Mouse (Mus musculus): ENCODE measurements around the gene Zbtb8a.
"Not testable (repeated sequence)": the region's sequence is repeated elsewhere in the genome, so short reads cannot be mapped to it uniquely, and the experiment has no call there.

Gene Zbtb8a

DNA sequence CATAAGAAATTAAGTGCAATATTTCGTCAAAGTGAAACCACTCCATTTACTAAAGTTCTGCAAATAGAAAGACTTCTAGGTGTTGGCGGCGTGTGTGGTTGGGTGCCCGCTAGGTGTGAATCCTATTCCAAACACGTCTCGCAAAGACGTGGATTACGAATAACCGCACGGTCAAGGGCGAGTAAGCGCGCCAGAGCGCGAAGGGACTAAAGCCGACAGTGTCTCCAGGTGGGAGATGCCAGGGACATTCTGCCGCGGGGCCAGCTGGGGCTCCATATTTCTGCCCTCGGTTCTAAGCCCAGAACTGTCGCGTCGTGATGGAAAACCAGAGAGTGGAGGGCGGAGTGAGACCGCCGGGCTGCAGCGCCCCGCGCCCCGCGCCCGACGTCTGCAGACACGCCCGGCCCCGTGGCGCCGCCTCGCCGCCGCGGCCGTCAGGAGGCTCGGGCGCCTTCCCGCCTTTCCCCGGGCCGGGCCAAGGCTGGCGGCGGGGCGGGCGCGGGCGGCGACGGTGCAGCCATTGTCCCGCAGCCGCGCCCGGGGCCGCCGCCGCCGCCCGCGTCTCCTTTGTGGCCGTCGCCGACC, 863 bp downstream of the Zbtb8a start:
- DNase-seq (ENCODE audit: low spot score), result peak; percentile 59

- DNase-seq (ENCODE audit: low spot score), result no peak
Measured at GRCm38 (mm10) chr4:129375821-129376220, 2.1 kb downstream of the Zbtb8a start.

- DNase-seq (ENCODE audit: low spot score), result no peak
Measured at GRCm38 (mm10) chr4:129375000-129375399, 2.9 kb downstream of the Zbtb8a start.

- no peak for DNase-seq (ENCODE audit: low spot score)
Measured at GRCm38 (mm10) chr4:129374219-129374755, 3.6 kb downstream of the Zbtb8a start.

GRCm38 (mm10) chr4:129373202-129373976, 4.5 kb downstream of the Zbtb8a start:
- DNase-seq (ENCODE audit: low spot score), result no peak

DNA sequence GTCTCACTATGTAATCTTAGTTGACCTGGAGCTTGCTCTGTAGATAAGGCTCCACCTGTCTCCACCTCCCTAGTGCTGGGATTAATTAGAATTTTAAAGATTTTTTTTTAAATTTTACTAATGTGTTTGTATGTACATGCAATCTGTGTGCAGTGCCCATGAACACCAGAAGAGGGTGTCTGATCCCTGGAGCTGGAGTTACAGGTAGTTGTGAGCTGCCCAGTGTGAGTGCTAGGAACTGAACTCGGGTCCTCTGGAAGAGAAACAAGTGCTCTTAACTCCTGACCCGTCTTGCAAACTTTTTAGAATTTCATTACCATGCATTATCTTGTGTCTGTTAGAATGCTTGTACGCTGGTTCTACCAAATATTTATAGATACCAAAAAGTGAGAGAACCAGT, 6.5 kb downstream of the Zbtb8a start:
- no peak for DNase-seq (ENCODE audit: low spot score)

DNA sequence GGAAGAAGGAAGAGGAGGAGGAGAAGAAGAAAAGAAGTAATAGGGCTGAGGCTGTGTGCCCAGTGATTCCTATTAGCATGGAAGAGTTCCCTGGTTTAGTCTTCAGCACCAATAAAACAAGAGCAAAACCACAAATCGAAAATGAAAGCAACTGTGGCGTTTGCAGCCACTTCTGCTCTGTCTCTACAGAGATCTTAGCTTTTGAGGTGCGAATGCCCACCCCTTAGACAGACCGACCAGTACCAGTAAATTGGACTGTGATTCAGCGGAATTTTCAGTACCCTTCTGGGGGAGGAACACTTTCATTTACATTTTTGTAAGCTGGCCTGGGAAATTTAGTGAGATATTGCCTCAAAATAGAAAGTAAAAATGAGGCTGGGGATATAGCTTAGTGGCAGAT, 12.7 kb downstream of the Zbtb8a start:
- no peak for DNase-seq (ENCODE audit: low spot score)

GRCm38 (mm10) chr4:129364379-129364778, 13.5 kb downstream of the Zbtb8a start:
- DNase-seq (ENCODE audit: low spot score), result no peak

- DNase-seq (ENCODE audit: low spot score), result no peak
Measured at GRCm38 (mm10) chr4:129363463-129363862, 14.5 kb downstream of the Zbtb8a start.

- DNase-seq (ENCODE audit: low spot score), result no peak
Measured at GRCm38 (mm10) chr4:129362771-129363170, 15.1 kb downstream of the Zbtb8a start.

- DNase-seq (ENCODE audit: low spot score), result not testable (repeated sequence)
Measured at GRCm38 (mm10) chr4:129362238-129362637, 15.7 kb downstream of the Zbtb8a start.

DNA sequence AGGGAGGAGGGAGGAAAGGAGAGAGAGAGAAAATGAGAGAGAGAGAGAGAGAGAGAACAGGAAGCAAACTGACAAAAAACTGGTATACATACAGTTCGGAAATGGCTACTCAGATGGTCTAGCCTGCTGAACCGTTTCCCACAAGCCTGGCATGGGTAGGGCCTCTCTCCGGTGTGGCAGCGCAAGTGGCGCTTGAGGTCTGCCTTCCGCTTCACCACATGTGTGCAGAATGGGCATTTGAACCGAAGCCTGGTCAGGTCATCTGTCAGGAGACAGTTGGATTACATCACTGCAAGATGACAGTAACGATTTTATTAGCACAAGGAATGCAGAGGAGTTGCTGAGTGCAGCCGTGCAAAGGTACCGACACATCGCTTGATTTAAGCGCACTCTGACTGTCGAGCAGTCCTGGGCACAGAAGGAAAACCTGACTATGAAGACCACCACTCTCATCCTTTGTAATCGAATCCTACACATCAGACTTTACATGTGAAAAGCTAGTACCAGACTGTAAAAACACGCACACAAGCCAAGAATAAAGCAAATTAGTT, 20.2 kb downstream of the Zbtb8a start:
- DNase-seq (ENCODE audit: low spot score), result no peak

- DNase-seq (ENCODE audit: low spot score), result no peak
Measured at GRCm38 (mm10) chr4:129354236-129354635, 23.7 kb downstream of the Zbtb8a start.

GRCm38 (mm10) chr4:129353176-129353575, 24.7 kb downstream of the Zbtb8a start:
- DNase-seq (ENCODE audit: low spot score), result no peak

GRCm38 (mm10) chr4:129351111-129351510, 26.8 kb downstream of the Zbtb8a start:
- DNase-seq (ENCODE audit: low spot score), result no peak

DNA sequence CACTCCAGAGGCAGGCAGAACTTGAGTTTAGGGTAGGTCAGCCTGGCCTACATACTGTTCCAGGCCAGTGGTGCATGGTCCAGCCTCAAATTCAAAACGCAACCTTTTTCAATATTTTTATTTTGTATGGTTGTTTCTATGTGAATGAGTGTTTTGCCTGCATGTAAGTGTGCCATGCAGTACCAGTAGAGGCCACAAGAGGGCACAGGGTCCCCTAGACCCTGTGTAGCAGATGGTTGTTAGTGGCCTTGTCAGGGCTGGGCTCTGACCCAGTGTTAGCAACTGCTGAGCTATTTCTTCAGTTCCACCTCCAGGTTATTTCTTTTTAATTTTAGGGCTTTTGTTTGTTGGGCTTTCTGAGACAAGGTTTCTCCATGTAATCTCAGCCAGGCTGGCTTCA, 27.3 kb downstream of the Zbtb8a start:
- DNase-seq (ENCODE audit: low spot score), result peak; percentile 65

DNA sequence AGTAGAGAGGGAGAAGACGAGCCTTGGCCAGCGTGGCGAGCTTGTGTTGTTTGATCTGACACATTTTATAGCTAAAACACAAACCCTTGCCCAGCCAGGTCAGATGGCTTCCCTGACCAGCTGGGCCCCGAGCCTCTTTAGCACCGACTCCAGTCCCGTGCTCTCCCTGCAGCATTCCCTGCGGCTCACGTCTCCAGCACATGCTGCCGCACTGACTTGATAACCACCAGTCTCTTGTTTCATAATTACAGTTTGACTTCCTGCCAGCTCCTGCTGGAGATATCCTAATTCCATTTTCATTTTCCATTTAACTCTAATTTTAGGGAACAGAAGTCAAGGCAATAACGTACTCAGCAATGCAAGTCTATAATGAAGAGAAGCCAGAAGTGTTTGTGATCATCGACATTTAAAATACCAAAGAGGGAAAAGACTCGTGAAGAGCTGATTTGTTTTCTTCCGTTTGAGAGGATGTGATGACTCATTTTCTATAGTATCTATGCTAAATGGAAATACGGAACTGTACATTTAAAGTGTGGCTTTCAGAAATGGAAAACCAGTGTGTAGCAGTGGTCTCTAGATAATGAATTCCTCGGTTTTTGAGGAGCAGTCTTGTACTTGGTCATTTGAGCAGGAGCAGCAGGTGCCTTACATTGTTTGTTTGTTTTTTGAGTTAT, 31.3 kb downstream of the Zbtb8a start:
- no peak for DNase-seq (ENCODE audit: low spot score)

- no peak for DNase-seq (ENCODE audit: low spot score)
Measured at GRCm38 (mm10) chr4:129342705-129343104, 35.2 kb downstream of the Zbtb8a start.

DNA sequence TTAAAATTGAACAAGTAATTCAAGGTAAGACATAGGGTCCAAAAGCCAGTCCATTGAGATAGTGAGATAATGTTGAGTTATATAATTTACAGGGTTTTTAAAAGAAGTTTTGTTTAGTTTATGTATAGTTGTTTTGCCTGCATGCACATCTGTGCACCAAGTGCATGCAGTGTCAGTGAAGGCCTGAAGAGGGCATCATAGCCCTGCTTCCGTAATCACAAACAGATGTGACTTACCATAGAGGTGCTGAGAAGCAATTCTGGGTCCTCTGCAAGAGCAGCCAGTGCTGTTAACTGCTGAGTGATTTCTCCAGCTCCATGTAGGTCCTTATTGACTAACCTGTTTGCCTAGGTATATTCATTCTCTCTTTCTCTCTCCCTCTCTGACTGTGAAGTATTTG, 36.0 kb downstream of the Zbtb8a start:
- DNase-seq (ENCODE audit: low spot score), result no peak

DNA sequence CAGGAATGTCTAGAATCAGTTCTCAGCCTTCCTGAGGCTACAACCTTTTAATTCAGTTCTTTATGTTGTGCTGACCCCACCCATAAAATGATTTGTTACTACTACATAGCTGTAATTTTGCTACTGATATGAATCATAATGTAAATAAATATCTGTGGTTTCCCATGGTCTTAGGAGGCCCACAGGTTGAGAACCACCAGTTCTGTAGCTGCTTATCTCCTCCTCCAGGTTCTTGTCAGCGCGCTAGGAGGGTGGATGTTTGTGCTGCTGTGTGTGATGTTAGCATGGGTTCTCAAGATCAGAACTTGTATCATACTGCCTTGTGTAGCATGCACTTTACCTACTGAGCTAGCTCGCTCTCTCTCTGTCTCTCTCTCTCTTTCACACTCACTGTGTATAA, 38.2 kb downstream of the Zbtb8a start:
- DNase-seq (ENCODE audit: low spot score), result no peak

DNA sequence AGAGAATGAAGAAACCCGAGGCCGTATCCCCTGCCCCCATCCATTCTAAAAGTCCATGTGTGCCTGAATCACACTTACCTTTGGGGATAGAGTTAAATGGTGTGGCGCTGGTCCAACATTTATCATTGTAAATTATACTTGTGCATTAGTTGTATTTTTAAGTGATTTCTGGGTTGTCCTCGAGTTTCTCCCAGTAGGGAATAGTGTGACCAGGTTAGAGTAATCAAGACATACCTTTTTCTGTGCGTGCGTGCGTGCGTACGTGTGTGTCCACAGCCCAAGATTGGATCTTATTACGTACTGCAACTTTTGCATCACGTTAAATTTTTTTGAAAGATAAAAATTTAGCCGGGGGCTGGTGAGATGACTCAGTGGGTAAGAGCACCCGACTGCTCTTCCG, 41.6 kb downstream of the Zbtb8a start:
- DNase-seq (ENCODE audit: low spot score), result no peak

- peak; percentile 97 for DNase-seq (ENCODE audit: low spot score)
Measured at GRCm38 (mm10) chr4:129335216-129336074, 42.5 kb downstream of the Zbtb8a start, which contains the start of the genes Rbbp4 and Zbtb8os. TSS of gene Rbbp4 (minus strand) at chr4:129335370. TSS of gene Zbtb8os (plus strand) at chr4:129335695.

Measured in ovary, postnatal 36 days (tissue).